Mouse (Mus musculus) thymus, adult 2 months (tissue): ENCODE data around the gene Adamts18.

Experiments
- CTCF ChIP-seq: fragments of 200-500 bp; IDR thresholded peaks from 2 replicates; pipeline ENCODE4 v1.5.1; 2012; ENCODE audit warnings: mild to moderate bottlenecking, control low read depth, low read length, moderate library complexity, borderline replicate concordance; ENCODE audit not compliant: control insufficient read depth, poor library complexity, insufficient read depth; ENCODE audit errors: extremely low read depth
- POLR2A ChIP-seq: fragments of 200-500 bp; IDR thresholded peaks from 2 replicates; pipeline ENCODE4 v1.6.1; 2012; ENCODE audit warnings: mild to moderate bottlenecking, low read length, control low read depth, moderate library complexity; ENCODE audit not compliant: control insufficient read depth, poor library complexity, insufficient read depth; ENCODE audit errors: extremely low read depth

GRCm38 (mm10) chr8:113878411-113879006, 30.0 kb upstream of the Adamts18 start:
- TF ChIP-seq POLR2A, result no peak
- no peak for TF ChIP-seq CTCF
